Mouse (Mus musculus): ENCODE measurements around the gene Dennd4a. TPM values are rescaled to one million over a fixed set of nuclear protein-coding genes. Genes with fewer than 3 reads are reported as not detected.

Dennd4a gene
- polyA plus RNA-seq, 1 experiment from 2014 or later = 10.7 TPM

- no peak overlapping the region for H3K27ac ChIP-seq (ENCODE audit: low read depth, low read length)
- H3K9me3 ChIP-seq (ENCODE audit: control insufficient read depth, low read length) = no peaks in the 10 kb centered on the region
- no peak overlapping the region for H3K4me2 ChIP-seq (ENCODE audit: low read depth, low read length, severe bottlenecking)
- H3K4me3 ChIP-seq (ENCODE audit: low read depth, low read length) = no peak overlapping the region
- DNase-seq (ENCODE audit: low spot score) = no peak
- no peaks in the 10 kb centered on the region for H3K36me3 ChIP-seq (ENCODE audit: control insufficient read depth, insufficient read depth, low read length)
- no peak overlapping the region for H3K9ac ChIP-seq (ENCODE audit: low read length)
- no peak for ATAC-seq (replicated peaks; ENCODE audit: low FRiP score)
- no peaks in the 10 kb centered on the region for H3K4me1 ChIP-seq (replicated peaks; ENCODE audit: control insufficient read depth, insufficient read depth, low read length)
- H3K27me3 ChIP-seq (ENCODE audit: control insufficient read depth, insufficient read depth, low read length) = no peaks in the 10 kb centered on the region
These were observed 17.9 kb upstream of the Dennd4a start for GRCm38 (mm10) chr9:64793275-64793590.

- H3K36me3 ChIP-seq (ENCODE audit: control insufficient read depth, insufficient read depth, low read length) = no peaks in the 10 kb centered on the region
- WGBS = 69% methylated on average over 3 of the region's 3 CpGs
- no peak overlapping the region for H3K4me2 ChIP-seq (ENCODE audit: low read depth, low read length, severe bottlenecking)
- DNase-seq (ENCODE audit: low spot score) (no peak), ATAC-seq (replicated peaks; ENCODE audit: low FRiP score) (no peak)
- H3K27me3 ChIP-seq (ENCODE audit: control insufficient read depth, insufficient read depth, low read length) = no peaks in the 10 kb centered on the region
- no peak overlapping the region for H3K9ac ChIP-seq (ENCODE audit: low read length)
- no peak overlapping the region for H3K4me3 ChIP-seq (ENCODE audit: low read depth, low read length)
- H3K27ac ChIP-seq (ENCODE audit: low read depth, low read length) = no peak overlapping the region
- no peaks in the 10 kb centered on the region for H3K4me1 ChIP-seq (replicated peaks; ENCODE audit: control insufficient read depth, insufficient read depth, low read length)
- H3K9me3 ChIP-seq (ENCODE audit: control insufficient read depth, low read length) = no peaks in the 10 kb centered on the region
These were observed 17.3 kb upstream of the Dennd4a start for GRCm38 (mm10) chr9:64793794-64794193.

- H3K4me1 ChIP-seq (replicated peaks; ENCODE audit: control insufficient read depth, insufficient read depth, low read length) = no peaks in the 10 kb centered on the region
- DNase-seq (ENCODE audit: low spot score) = no peak
- WGBS = 87% methylated on average over 6 of the region's 6 CpGs
- no peaks in the 10 kb centered on the region for H3K27me3 ChIP-seq (ENCODE audit: control insufficient read depth, insufficient read depth, low read length)
- H3K9ac ChIP-seq (ENCODE audit: low read length) = no peak overlapping the region
- H3K36me3 ChIP-seq (ENCODE audit: control insufficient read depth, insufficient read depth, low read length) = no peaks in the 10 kb centered on the region
- H3K27ac ChIP-seq (ENCODE audit: low read depth, low read length) = no peak overlapping the region
- H3K9me3 ChIP-seq (ENCODE audit: control insufficient read depth, low read length) = no peaks in the 10 kb centered on the region
- no peak overlapping the region for H3K4me3 ChIP-seq (ENCODE audit: low read depth, low read length)
- H3K4me2 ChIP-seq (ENCODE audit: low read depth, low read length, severe bottlenecking) = no peak overlapping the region
- ATAC-seq (replicated peaks; ENCODE audit: low FRiP score) = no peak
These were observed 16.4 kb upstream of the Dennd4a start for GRCm38 (mm10) chr9:64794448-64795420.

GRCm38 (mm10) chr9:64795846-64796615, 15.1 kb upstream of the Dennd4a start:
- Histone ChIP-seq H3K4me1 (replicated peaks; ENCODE audit: control insufficient read depth, insufficient read depth, low read length) (no peaks in the 10 kb centered on the region), H3K36me3 (ENCODE audit: control insufficient read depth, insufficient read depth, low read length) (no peaks in the 10 kb centered on the region), H3K27ac (ENCODE audit: low read depth, low read length) (no peak overlapping the region), H3K4me2 (ENCODE audit: low read depth, low read length, severe bottlenecking) (no peak overlapping the region), H3K9me3 (ENCODE audit: control insufficient read depth, low read length) (no peaks in the 10 kb centered on the region), H3K4me3 (ENCODE audit: low read depth, low read length) (no peak overlapping the region), H3K9ac (ENCODE audit: low read length) (no peak overlapping the region), H3K27me3 (ENCODE audit: control insufficient read depth, insufficient read depth, low read length) (no peaks in the 10 kb centered on the region)
- 80% methylated on average over 3 of the region's 3 CpGs for WGBS
- no peak for ATAC-seq (replicated peaks; ENCODE audit: low FRiP score)
- DNase-seq (ENCODE audit: low spot score) = no peak

GRCm38 (mm10) chr9:64797392-64797791, 13.7 kb upstream of the Dennd4a start:
- H3K4me1 ChIP-seq (replicated peaks; ENCODE audit: control insufficient read depth, insufficient read depth, low read length) = no peaks in the 10 kb centered on the region
- no peaks in the 10 kb centered on the region for H3K27me3 ChIP-seq (ENCODE audit: control insufficient read depth, insufficient read depth, low read length)
- WGBS = 93% methylated on average over 4 of the region's 4 CpGs
- no peak overlapping the region for H3K4me3 ChIP-seq (ENCODE audit: low read depth, low read length)
- no peaks in the 10 kb centered on the region for H3K36me3 ChIP-seq (ENCODE audit: control insufficient read depth, insufficient read depth, low read length)
- H3K27ac ChIP-seq (ENCODE audit: low read depth, low read length) = no peak overlapping the region
- DNase-seq (ENCODE audit: low spot score) (no peak), ATAC-seq (replicated peaks; ENCODE audit: low FRiP score) (no peak)
- no peaks in the 10 kb centered on the region for H3K9me3 ChIP-seq (ENCODE audit: control insufficient read depth, low read length)
- H3K4me2 ChIP-seq (ENCODE audit: low read depth, low read length, severe bottlenecking) = no peak overlapping the region
- H3K9ac ChIP-seq (ENCODE audit: low read length) = no peak overlapping the region

- H3K27ac ChIP-seq (ENCODE audit: low read depth, low read length) = no peak overlapping the region
- H3K36me3 ChIP-seq (ENCODE audit: control insufficient read depth, insufficient read depth, low read length) = no peaks in the 10 kb centered on the region
- no peaks in the 10 kb centered on the region for H3K27me3 ChIP-seq (ENCODE audit: control insufficient read depth, insufficient read depth, low read length)
- H3K4me2 ChIP-seq (ENCODE audit: low read depth, low read length, severe bottlenecking) = no peak overlapping the region
- ATAC-seq (replicated peaks; ENCODE audit: low FRiP score) (no peak), DNase-seq (ENCODE audit: low spot score) (no peak)
- H3K9me3 ChIP-seq (ENCODE audit: control insufficient read depth, low read length) = no peaks in the 10 kb centered on the region
- no peak overlapping the region for H3K4me3 ChIP-seq (ENCODE audit: low read depth, low read length)
- H3K4me1 ChIP-seq (replicated peaks; ENCODE audit: control insufficient read depth, insufficient read depth, low read length) = no peaks in the 10 kb centered on the region
- H3K9ac ChIP-seq (ENCODE audit: low read length) = no peak overlapping the region
These were observed 13.0 kb upstream of the Dennd4a start for GRCm38 (mm10) chr9:64798099-64798498.

- DNase-seq (ENCODE audit: low spot score) = no peak
- Histone ChIP-seq H3K4me1 (replicated peaks; ENCODE audit: control insufficient read depth, insufficient read depth, low read length) (no peaks in the 10 kb centered on the region), H3K27ac (ENCODE audit: low read depth, low read length) (no peak overlapping the region), H3K4me3 (ENCODE audit: low read depth, low read length) (no peak overlapping the region), H3K9me3 (ENCODE audit: control insufficient read depth, low read length) (no peaks in the 10 kb centered on the region), H3K9ac (ENCODE audit: low read length) (no peak overlapping the region), H3K4me2 (ENCODE audit: low read depth, low read length, severe bottlenecking) (no peak overlapping the region), H3K27me3 (ENCODE audit: control insufficient read depth, insufficient read depth, low read length) (no peaks in the 10 kb centered on the region), H3K36me3 (ENCODE audit: control insufficient read depth, insufficient read depth, low read length) (no peaks in the 10 kb centered on the region)
- no peak for ATAC-seq (replicated peaks; ENCODE audit: low FRiP score)
- WGBS = 93% methylated on average over 1 of the region's 2 CpGs
These were observed 12.3 kb upstream of the Dennd4a start for GRCm38 (mm10) chr9:64798859-64799258.

DNA sequence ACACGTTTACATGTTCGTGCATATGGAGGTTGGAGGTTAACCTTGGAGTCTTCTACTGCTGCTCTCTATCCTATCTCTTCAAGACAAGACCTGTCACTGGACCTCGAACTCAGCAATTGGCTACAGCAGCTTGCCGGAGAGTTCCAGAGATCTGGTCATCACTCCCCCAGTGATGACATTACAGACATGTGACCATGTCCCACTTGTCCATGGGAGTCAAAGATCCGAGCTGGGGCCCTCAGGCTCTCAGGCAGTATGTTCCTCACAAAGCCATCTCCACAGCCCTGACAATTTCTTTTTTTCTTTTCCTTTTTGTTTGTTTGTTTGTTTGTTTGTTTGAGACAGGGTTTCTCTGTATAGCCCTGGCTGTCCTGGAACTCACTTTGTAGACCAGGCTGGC, 11.6 kb upstream of the Dennd4a start:
- no peak overlapping the region for H3K9ac ChIP-seq (ENCODE audit: low read length)
- H3K4me1 ChIP-seq (replicated peaks; ENCODE audit: control insufficient read depth, insufficient read depth, low read length) = no peaks in the 10 kb centered on the region
- 96% methylated on average over 5 of the region's 5 CpGs for WGBS
- ATAC-seq (replicated peaks; ENCODE audit: low FRiP score) = no peak
- no peak overlapping the region for H3K4me3 ChIP-seq (ENCODE audit: low read depth, low read length)
- H3K36me3 ChIP-seq (ENCODE audit: control insufficient read depth, insufficient read depth, low read length) = no peaks in the 10 kb centered on the region
- H3K27me3 ChIP-seq (ENCODE audit: control insufficient read depth, insufficient read depth, low read length) = no peaks in the 10 kb centered on the region
- no peak overlapping the region for H3K27ac ChIP-seq (ENCODE audit: low read depth, low read length)
- no peak for DNase-seq (ENCODE audit: low spot score)
- H3K9me3 ChIP-seq (ENCODE audit: control insufficient read depth, low read length) = no peaks in the 10 kb centered on the region
- no peak overlapping the region for H3K4me2 ChIP-seq (ENCODE audit: low read depth, low read length, severe bottlenecking)
